Mouse (Mus musculus): ENCODE results near the gene Tnfsf10. TPM values are rescaled to one million over a fixed set of nuclear protein-coding genes. Genes with fewer than 3 reads are reported as not detected.

Tnfsf10 gene
- total and polyA plus RNA-seq, 2 experiments from 2014 or later: 0.64 to 6.4 TPM

- no peak overlapping the region for H3K27ac ChIP-seq (ENCODE audit: low read depth)
- no peaks in the 10 kb centered on the region for H3K4me1 ChIP-seq (ENCODE audit: control insufficient read depth, insufficient read depth)
- no peak for DNase-seq (ENCODE audit: low spot score)
- TF ChIP-seq CTCF (IDR thresholded peaks at IDR 0.05; ENCODE audit: low read depth) (no peak), EP300 (IDR thresholded peaks at IDR 0.05; ENCODE audit: low read depth) (no peak)
- WGBS: 82% methylated on average over 5 of the region's 5 CpGs
- no peak for ATAC-seq (ENCODE audit: insufficient read depth, low read depth)
- H3K4me3 ChIP-seq (ENCODE audit: low read depth, low read length): no peak overlapping the region
- no peak overlapping the region for H3K9ac ChIP-seq (replicated peaks; ENCODE audit: low read depth, low read length)
- no peak overlapping the region for H3K4me2 ChIP-seq (ENCODE audit: low read depth, low read length)
- H3K36me3 ChIP-seq (replicated peaks; ENCODE audit: control insufficient read depth, insufficient read depth, low read length): no peaks in the 10 kb centered on the region
- no peaks in the 10 kb centered on the region for H3K9me3 ChIP-seq (replicated peaks; ENCODE audit: control insufficient read depth, low read length)
- H3K27me3 ChIP-seq (ENCODE audit: control insufficient read depth, insufficient read depth, low read length): no peaks in the 10 kb centered on the region
These were observed 23.9 kb downstream of the Tnfsf10 start for GRCm38 (mm10) chr3:27340757-27341156.

DNA sequence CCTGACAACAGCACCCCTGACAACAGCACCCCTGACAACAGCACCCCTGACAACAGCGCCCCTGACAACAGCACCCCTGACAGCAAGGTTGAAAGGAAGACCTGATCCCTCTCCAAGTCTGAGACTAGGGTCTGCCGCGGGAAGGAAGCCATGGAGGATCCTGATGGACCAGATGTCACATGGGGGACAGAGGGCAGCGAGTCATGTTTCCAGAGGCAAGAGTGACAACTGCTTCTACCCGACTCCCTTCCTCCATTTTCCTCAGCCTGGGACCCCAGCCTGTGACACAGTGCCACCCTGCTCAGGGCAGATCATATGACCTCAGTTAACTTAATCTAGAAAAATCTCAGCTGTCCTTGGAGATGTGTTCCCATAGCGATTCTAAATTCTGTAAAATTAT, 25.6 kb downstream of the Tnfsf10 start:
- WGBS: 41% methylated on average over 6 of the region's 6 CpGs
- ATAC-seq (ENCODE audit: insufficient read depth, low read depth) (no peak), DNase-seq (ENCODE audit: low spot score) (no peak)

GRCm38 (mm10) chr3:27345526-27345925, 28.7 kb downstream of the Tnfsf10 start:
- H3K9ac ChIP-seq (replicated peaks; ENCODE audit: low read depth, low read length): no peak overlapping the region
- WGBS: 58% methylated on average over 6 of the region's 6 CpGs

More for the DNA sequence above, 25.6 kb downstream of the Tnfsf10 start:
- TF ChIP-seq CTCF (IDR thresholded peaks at IDR 0.05; ENCODE audit: low read depth) (no peak), EP300 (IDR thresholded peaks at IDR 0.05; ENCODE audit: low read depth) (no peak)
- Histone ChIP-seq H3K27ac (ENCODE audit: low read depth) (no peak overlapping the region), H3K4me2 (ENCODE audit: low read depth, low read length) (no peak overlapping the region), H3K36me3 (replicated peaks; ENCODE audit: control insufficient read depth, insufficient read depth, low read length) (no peaks in the 10 kb centered on the region), H3K9me3 (replicated peaks; ENCODE audit: control insufficient read depth, low read length) (no peaks in the 10 kb centered on the region), H3K4me1 (ENCODE audit: control insufficient read depth, insufficient read depth) (no peaks in the 10 kb centered on the region), H3K4me3 (ENCODE audit: low read depth, low read length) (no peak overlapping the region), H3K27me3 (ENCODE audit: control insufficient read depth, insufficient read depth, low read length) (no peaks in the 10 kb centered on the region), H3K9ac (replicated peaks; ENCODE audit: low read depth, low read length) (no peak overlapping the region)

DNA sequence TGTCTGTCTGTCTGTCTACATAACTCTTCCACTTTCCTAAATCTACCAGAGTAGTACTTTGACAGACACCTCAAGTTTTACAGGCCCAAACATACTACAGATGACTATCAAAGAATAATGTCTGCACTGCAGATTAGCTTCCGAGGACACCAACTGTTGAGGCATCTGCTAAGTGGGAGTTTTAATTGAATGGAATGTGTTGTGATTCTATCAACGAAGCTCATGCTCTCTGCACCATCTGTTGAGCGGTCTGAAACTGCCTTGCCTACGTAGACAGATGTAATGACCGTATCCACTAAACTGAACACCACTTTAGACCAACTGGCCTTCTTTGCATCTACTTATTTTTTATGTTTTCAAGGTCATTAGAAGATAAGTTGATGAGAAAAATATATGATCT, 31.6 kb downstream of the Tnfsf10 start:
- H3K9ac ChIP-seq (replicated peaks; ENCODE audit: low read depth, low read length): no peak overlapping the region
- 74% methylated on average over 5 of the region's 5 CpGs for WGBS
- DNase-seq (ENCODE audit: low spot score): no peak
- H3K4me1 ChIP-seq (ENCODE audit: control insufficient read depth, insufficient read depth): no peaks in the 10 kb centered on the region
- H3K4me2 ChIP-seq (ENCODE audit: low read depth, low read length): no peak overlapping the region
- no peaks in the 10 kb centered on the region for H3K9me3 ChIP-seq (replicated peaks; ENCODE audit: control insufficient read depth, low read length)
- H3K27ac ChIP-seq (ENCODE audit: low read depth): no peak overlapping the region
- H3K4me3 ChIP-seq (ENCODE audit: low read depth, low read length): no peak overlapping the region
- no peaks in the 10 kb centered on the region for H3K36me3 ChIP-seq (replicated peaks; ENCODE audit: control insufficient read depth, insufficient read depth, low read length)
- ATAC-seq (ENCODE audit: insufficient read depth, low read depth): no peak
- H3K27me3 ChIP-seq (ENCODE audit: control insufficient read depth, insufficient read depth, low read length): no peaks in the 10 kb centered on the region
- TF ChIP-seq EP300 (IDR thresholded peaks at IDR 0.05; ENCODE audit: low read depth): no peak
- no peak for TF ChIP-seq CTCF (IDR thresholded peaks at IDR 0.05; ENCODE audit: low read depth)

More at GRCm38 (mm10) chr3:27345526-27345925, 28.7 kb downstream of the Tnfsf10 start:
- Histone ChIP-seq H3K9me3 (replicated peaks; ENCODE audit: control insufficient read depth, low read length) (no peaks in the 10 kb centered on the region), H3K4me1 (ENCODE audit: control insufficient read depth, insufficient read depth) (no peaks in the 10 kb centered on the region), H3K4me2 (ENCODE audit: low read depth, low read length) (no peak overlapping the region), H3K27me3 (ENCODE audit: control insufficient read depth, insufficient read depth, low read length) (no peaks in the 10 kb centered on the region), H3K36me3 (replicated peaks; ENCODE audit: control insufficient read depth, insufficient read depth, low read length) (no peaks in the 10 kb centered on the region), H3K27ac (ENCODE audit: low read depth) (no peak overlapping the region), H3K4me3 (ENCODE audit: low read depth, low read length) (no peak overlapping the region)
- ATAC-seq (ENCODE audit: insufficient read depth, low read depth) (no peak), DNase-seq (ENCODE audit: low spot score) (peak; percentile 13)
- TF ChIP-seq EP300 (IDR thresholded peaks at IDR 0.05; ENCODE audit: low read depth): no peak
- TF ChIP-seq CTCF (IDR thresholded peaks at IDR 0.05; ENCODE audit: low read depth): peak; percentile 51

GRCm38 (mm10) chr3:27351105-27351504, 34.3 kb downstream of the Tnfsf10 start:
- 67% methylated on average over 9 of the region's 9 CpGs for WGBS

DNA sequence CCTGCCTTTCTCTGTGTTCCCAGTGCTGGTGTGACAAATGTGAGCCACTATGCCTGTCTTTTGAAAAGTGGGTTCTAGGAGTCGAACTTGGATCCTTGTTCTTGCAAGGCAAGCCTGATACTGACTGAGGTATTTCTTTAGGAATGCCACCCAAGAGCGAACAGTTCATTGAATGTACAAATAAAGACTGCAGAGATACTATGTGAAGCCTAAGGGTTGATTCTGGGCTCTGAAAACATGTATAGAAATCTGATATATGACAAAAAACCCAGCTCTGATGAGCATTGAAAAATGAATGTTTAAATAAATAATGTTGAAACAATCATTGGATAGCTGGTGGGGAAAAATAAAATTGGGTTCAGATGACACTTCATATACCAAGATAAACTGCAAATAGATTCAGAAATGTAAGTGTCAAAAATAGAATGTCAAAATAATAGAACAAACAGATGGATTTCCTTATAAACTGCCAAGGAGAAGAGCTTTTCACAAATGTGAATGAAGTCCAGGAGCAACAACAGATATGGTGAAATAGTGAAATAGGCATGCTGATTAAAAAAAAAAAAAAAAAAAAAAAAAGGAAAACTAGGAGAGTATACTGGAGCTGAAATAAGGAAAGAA, 42.4 kb downstream of the Tnfsf10 start:
- ATAC-seq (ENCODE audit: insufficient read depth, low read depth) (no peak), DNase-seq (ENCODE audit: low spot score) (no peak)
- 79% methylated on average over 2 of the region's 2 CpGs for WGBS
- no peaks in the 10 kb centered on the region for H3K9me3 ChIP-seq (replicated peaks; ENCODE audit: control insufficient read depth, low read length)
- no peak overlapping the region for H3K9ac ChIP-seq (replicated peaks; ENCODE audit: low read depth, low read length)
- H3K4me3 ChIP-seq (ENCODE audit: low read depth, low read length): no peak overlapping the region
- H3K27me3 ChIP-seq (ENCODE audit: control insufficient read depth, insufficient read depth, low read length): no peaks in the 10 kb centered on the region
- TF ChIP-seq CTCF (IDR thresholded peaks at IDR 0.05; ENCODE audit: low read depth) (no peak), EP300 (IDR thresholded peaks at IDR 0.05; ENCODE audit: low read depth) (no peak)
- no peak overlapping the region for H3K4me2 ChIP-seq (ENCODE audit: low read depth, low read length)
- H3K36me3 ChIP-seq (replicated peaks; ENCODE audit: control insufficient read depth, insufficient read depth, low read length): no peaks in the 10 kb centered on the region
- H3K4me1 ChIP-seq (ENCODE audit: control insufficient read depth, insufficient read depth): no peaks in the 10 kb centered on the region
- H3K27ac ChIP-seq (ENCODE audit: low read depth): no peak overlapping the region

More at GRCm38 (mm10) chr3:27351105-27351504, 34.3 kb downstream of the Tnfsf10 start:
- no peak overlapping the region for H3K27ac ChIP-seq (ENCODE audit: low read depth)
- H3K36me3 ChIP-seq (replicated peaks; ENCODE audit: control insufficient read depth, insufficient read depth, low read length): no peaks in the 10 kb centered on the region
- H3K4me2 ChIP-seq (ENCODE audit: low read depth, low read length): no peak overlapping the region
- no peak overlapping the region for H3K9ac ChIP-seq (replicated peaks; ENCODE audit: low read depth, low read length)
- ATAC-seq (ENCODE audit: insufficient read depth, low read depth) (no peak), DNase-seq (ENCODE audit: low spot score) (no peak)
- no peaks in the 10 kb centered on the region for H3K4me1 ChIP-seq (ENCODE audit: control insufficient read depth, insufficient read depth)
- no peak for TF ChIP-seq EP300 (IDR thresholded peaks at IDR 0.05; ENCODE audit: low read depth)
- TF ChIP-seq CTCF (IDR thresholded peaks at IDR 0.05; ENCODE audit: low read depth): no peak
- no peaks in the 10 kb centered on the region for H3K27me3 ChIP-seq (ENCODE audit: control insufficient read depth, insufficient read depth, low read length)
- H3K4me3 ChIP-seq (ENCODE audit: low read depth, low read length): no peak overlapping the region
- no peaks in the 10 kb centered on the region for H3K9me3 ChIP-seq (replicated peaks; ENCODE audit: control insufficient read depth, low read length)
